Mouse (Mus musculus): ENCODE measurements around the gene Otulin. TPM values are rescaled to one million over a fixed set of nuclear protein-coding genes. Genes with fewer than 3 reads are reported as not detected.
A peak's percentile ranks its signal among the peaks of the same experiment; 100 is the strongest.

Otulin gene
- 45.9 and 47.5 TPM in 2 replicates for polyA plus RNA-seq (2014; fragmentation: Nextera tagmentation; extraction: Ambion mirVana)

DNA sequence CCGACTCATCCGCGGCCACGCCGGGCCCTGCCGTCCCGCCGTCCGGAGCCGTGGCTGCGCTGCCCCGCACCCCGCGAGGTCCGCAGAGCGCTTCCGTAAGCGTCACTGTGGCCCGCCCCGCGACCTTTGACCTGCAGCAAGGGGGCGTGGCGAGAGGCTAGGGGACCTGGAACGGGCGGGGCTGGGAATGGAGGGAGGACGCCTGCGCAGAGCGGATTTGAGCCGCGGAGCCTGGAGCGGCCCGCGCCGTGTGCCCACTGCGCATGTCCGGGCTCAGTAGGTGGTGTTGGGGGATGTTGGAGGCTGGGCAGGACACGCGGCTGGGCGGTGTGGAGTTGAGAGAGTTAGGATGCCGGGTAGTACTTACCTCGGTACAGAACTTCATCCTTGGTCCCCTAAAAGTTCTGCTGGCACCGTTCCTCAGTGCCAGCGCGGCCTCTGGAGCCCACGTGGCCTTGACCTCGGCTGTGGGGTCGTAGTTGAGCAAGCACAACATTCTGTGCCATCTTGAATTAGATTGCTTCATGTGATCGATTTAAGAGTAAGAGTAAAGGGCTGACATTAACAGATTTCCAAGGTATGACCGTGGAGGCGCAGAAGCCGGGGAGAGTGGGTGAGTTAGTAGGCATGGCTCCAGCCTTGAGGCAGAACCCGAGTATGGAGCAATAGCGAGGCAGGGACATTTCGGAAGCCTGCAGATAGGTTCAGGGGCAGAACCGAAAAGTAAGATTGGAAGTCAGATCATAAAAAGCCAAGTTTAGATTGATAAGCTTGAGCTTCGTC lies at the start of gene Otulin:
TSS of gene Otulin (minus strand) at position 93 of the 783 bp plus-strand sequence.
- no peaks in the 10 kb centered on the region; the same call in 1 of the 2 replicates for H3K36me3 ChIP-seq (ENCODE audit: control insufficient read depth, insufficient read depth, low read length)
- peak; percentile 98 for DNase-seq (ENCODE audit: low spot score)
- H3K4me1 ChIP-seq (replicated peaks; ENCODE audit: control insufficient read depth, insufficient read depth, low read length): peaks cover 34% of the 10 kb centered on the region
- H3K9me3 ChIP-seq (ENCODE audit: control insufficient read depth, low read length): no peaks in the 10 kb centered on the region
- peak; percentile 99 for ATAC-seq (replicated peaks; ENCODE audit: low FRiP score)
- no peaks in the 10 kb centered on the region for H3K27me3 ChIP-seq (replicated peaks; ENCODE audit: control insufficient read depth, insufficient read depth, low read length)
- 0 out of 2 replicates have a peak within 1 kb of the TSS, but pooled peaks have one; percentile 33 for H3K27ac ChIP-seq (ENCODE audit: low read depth, low read length)
- WGBS: 6% methylated on average over 56 of the region's 56 CpGs
- H3K4me3 ChIP-seq (ENCODE audit: low read depth, low read length): peak within 1 kb of the TSS; percentile 88
- peak within 1 kb of the TSS; percentile 80 for H3K9ac ChIP-seq (ENCODE audit: low read depth, low read length)
- H3K4me2 ChIP-seq: peak within 1 kb of the TSS; percentile 86

DNA sequence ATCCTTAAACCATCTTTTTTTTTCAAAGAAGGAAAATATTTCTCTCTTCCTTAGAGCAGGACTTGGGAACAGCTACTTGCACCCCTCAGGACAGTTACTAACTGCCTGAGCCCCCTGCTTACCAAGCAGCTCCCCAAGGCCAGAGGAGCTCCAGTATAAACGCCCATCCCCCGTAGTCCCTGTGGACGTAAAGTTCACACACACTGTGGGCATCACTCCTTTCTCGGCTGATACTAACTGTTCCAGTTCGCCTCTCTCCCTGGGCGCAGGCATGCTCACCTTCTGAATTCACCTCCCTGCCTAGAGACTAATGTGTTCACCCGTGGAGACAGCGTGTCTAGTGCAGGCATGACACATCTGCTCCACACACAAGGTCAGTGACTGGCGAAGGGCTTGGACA lies 48.0 kb upstream of the Otulin start:
- H3K4me3 ChIP-seq (ENCODE audit: low read depth, low read length): no peak overlapping the region
- no peaks in the 10 kb centered on the region for H3K36me3 ChIP-seq (ENCODE audit: control insufficient read depth, insufficient read depth, low read length)
- DNase-seq (ENCODE audit: low spot score) (no peak), ATAC-seq (replicated peaks; ENCODE audit: low FRiP score) (no peak)
- H3K4me2 ChIP-seq: no peak overlapping the region
- H3K4me1 ChIP-seq (replicated peaks; ENCODE audit: control insufficient read depth, insufficient read depth, low read length): peaks cover 8% of the 10 kb centered on the region; the same call in 1 of the 2 replicates
- no peaks in the 10 kb centered on the region for H3K9me3 ChIP-seq (ENCODE audit: control insufficient read depth, low read length)
- no peak overlapping the region for H3K27ac ChIP-seq (ENCODE audit: low read depth, low read length)
- WGBS: 76% methylated on average over 9 of the region's 9 CpGs
- 0 out of 2 replicates have a peak, but pooled peaks cover 2% of the 10 kb centered on the region for H3K27me3 ChIP-seq (replicated peaks; ENCODE audit: control insufficient read depth, insufficient read depth, low read length)
- no peak overlapping the region for H3K9ac ChIP-seq (ENCODE audit: low read depth, low read length)

DNA sequence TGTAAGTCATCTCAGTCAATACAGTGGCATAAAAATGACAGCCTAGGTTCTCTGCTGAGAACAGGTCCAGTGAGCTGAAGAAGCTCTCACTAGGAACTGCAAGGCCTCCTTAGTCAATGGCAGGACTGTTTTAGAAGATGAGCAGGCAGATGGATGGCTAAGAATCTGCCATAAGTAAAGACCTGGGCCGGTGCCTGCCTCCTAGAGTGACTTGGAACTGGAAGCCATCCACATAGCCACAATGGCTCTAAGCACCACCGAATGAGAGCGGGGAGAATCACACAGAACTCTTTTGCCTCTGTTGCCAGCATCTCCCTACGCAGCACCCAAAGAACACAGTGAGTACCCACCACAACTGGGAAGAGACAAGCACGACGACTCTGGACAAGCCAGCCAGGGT lies 47.3 kb upstream of the Otulin start:
- DNase-seq (ENCODE audit: low spot score) (no peak), ATAC-seq (replicated peaks; ENCODE audit: low FRiP score) (no peak)
- no peak overlapping the region for H3K4me2 ChIP-seq
- WGBS: 84% methylated on average over 6 of the region's 6 CpGs
- 0 out of 2 replicates have a peak, but pooled peaks cover 2% of the 10 kb centered on the region for H3K27me3 ChIP-seq (replicated peaks; ENCODE audit: control insufficient read depth, insufficient read depth, low read length)
- H3K4me3 ChIP-seq (ENCODE audit: low read depth, low read length): no peak overlapping the region
- peaks cover 8% of the 10 kb centered on the region; the same call in 1 of the 2 replicates for H3K4me1 ChIP-seq (replicated peaks; ENCODE audit: control insufficient read depth, insufficient read depth, low read length)
- H3K9me3 ChIP-seq (ENCODE audit: control insufficient read depth, low read length): no peaks in the 10 kb centered on the region
- H3K27ac ChIP-seq (ENCODE audit: low read depth, low read length): no peak overlapping the region
- no peak overlapping the region for H3K9ac ChIP-seq (ENCODE audit: low read depth, low read length)
- no peaks in the 10 kb centered on the region for H3K36me3 ChIP-seq (ENCODE audit: control insufficient read depth, insufficient read depth, low read length)

DNA sequence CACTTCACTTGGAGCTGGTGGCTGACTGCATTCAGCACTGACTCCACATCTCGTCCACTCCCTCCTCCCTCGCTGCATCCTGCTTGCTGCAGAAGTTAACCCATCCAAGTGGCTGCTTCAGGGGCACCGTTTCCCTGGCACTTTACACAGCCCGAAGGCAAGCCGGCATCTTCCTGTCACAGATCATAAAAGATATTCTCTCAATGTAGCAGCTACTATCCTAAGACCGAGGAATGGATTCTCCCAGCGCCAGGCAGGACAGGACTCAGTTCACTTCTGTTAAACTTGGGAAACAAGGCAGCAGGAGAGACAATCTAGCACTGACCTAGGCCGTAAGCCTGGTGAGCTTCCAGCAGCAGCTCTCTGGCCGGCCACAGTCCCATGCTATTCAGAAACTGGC lies 45.7 kb upstream of the Otulin start:
- no peak overlapping the region for H3K9ac ChIP-seq (ENCODE audit: low read depth, low read length)
- no peak for DNase-seq (ENCODE audit: low spot score)
- 0 out of 2 replicates have a peak, but pooled peaks cover 2% of the 10 kb centered on the region for H3K27me3 ChIP-seq (replicated peaks; ENCODE audit: control insufficient read depth, insufficient read depth, low read length)
- peaks cover 11% of the 10 kb centered on the region for H3K4me1 ChIP-seq (replicated peaks; ENCODE audit: control insufficient read depth, insufficient read depth, low read length)
- H3K4me3 ChIP-seq (ENCODE audit: low read depth, low read length): no peak overlapping the region
- 64% methylated on average over 9 of the region's 9 CpGs for WGBS
- no peaks in the 10 kb centered on the region for H3K36me3 ChIP-seq (ENCODE audit: control insufficient read depth, insufficient read depth, low read length)
- no peak overlapping the region for H3K4me2 ChIP-seq
- ATAC-seq (replicated peaks; ENCODE audit: low FRiP score): no peak
- H3K9me3 ChIP-seq (ENCODE audit: control insufficient read depth, low read length): no peaks in the 10 kb centered on the region
- no peak overlapping the region for H3K27ac ChIP-seq (ENCODE audit: low read depth, low read length)

DNA sequence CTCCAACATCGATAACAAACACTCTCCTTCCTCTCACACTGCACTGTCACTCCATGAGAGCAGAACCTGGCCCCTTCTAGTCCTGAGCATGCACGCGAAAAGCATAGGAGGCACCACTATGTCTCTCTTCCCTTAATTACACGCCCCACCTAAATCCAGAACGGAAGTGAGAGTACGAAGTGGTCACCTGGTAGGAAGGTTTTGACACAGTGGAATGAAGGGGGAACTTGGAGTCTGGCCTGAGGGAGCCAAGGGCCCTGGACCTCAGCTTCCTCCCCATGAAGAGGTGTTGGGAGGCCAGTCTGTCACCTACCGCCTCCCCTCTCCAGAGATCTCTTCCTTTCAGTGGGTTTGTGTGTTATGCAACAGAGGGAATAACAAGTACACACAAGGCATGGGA lies 44.6 kb upstream of the Otulin start:
- no peak for DNase-seq (ENCODE audit: low spot score)
- no peak overlapping the region for H3K4me2 ChIP-seq
- no peak for ATAC-seq (replicated peaks; ENCODE audit: low FRiP score)
- 61% methylated on average over 7 of the region's 7 CpGs for WGBS
- H3K27me3 ChIP-seq (replicated peaks; ENCODE audit: control insufficient read depth, insufficient read depth, low read length): no peaks in the 10 kb centered on the region
- H3K9me3 ChIP-seq (ENCODE audit: control insufficient read depth, low read length): no peaks in the 10 kb centered on the region
- H3K9ac ChIP-seq (ENCODE audit: low read depth, low read length): no peak overlapping the region
- no peak overlapping the region for H3K27ac ChIP-seq (ENCODE audit: low read depth, low read length)
- H3K4me1 ChIP-seq (replicated peaks; ENCODE audit: control insufficient read depth, insufficient read depth, low read length): peaks cover 7% of the 10 kb centered on the region
- no peaks in the 10 kb centered on the region for H3K36me3 ChIP-seq (ENCODE audit: control insufficient read depth, insufficient read depth, low read length)
- H3K4me3 ChIP-seq (ENCODE audit: low read depth, low read length): no peak overlapping the region

DNA sequence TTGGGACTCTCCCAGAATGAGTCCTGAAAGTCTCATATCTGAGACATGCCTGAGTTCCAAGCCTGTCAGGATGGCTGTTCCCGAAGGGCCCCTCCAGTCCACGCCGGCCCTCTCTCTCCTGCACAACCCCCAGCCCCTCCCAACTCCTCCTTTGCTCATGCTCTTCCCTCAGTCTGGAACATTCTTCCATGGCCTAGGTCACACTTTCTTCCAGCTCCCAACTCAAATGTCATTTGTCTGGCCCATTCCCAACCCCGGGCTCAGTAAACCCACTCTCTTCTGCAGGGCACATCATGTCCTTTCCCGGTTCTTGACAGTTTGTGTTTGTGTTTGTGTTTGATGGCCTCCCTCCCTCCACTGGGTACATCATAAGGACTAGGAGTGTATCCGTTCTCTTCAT lies 43.5 kb upstream of the Otulin start:
- Histone ChIP-seq H3K36me3 (ENCODE audit: control insufficient read depth, insufficient read depth, low read length) (no peaks in the 10 kb centered on the region), H3K9ac (ENCODE audit: low read depth, low read length) (no peak overlapping the region), H3K4me3 (ENCODE audit: low read depth, low read length) (no peak overlapping the region), H3K9me3 (ENCODE audit: control insufficient read depth, low read length) (no peaks in the 10 kb centered on the region), H3K4me2 (no peak overlapping the region), H3K4me1 (replicated peaks; ENCODE audit: control insufficient read depth, insufficient read depth, low read length) (peaks cover 7% of the 10 kb centered on the region), H3K27me3 (replicated peaks; ENCODE audit: control insufficient read depth, insufficient read depth, low read length) (no peaks in the 10 kb centered on the region), H3K27ac (ENCODE audit: low read depth, low read length) (no peak overlapping the region)
- DNase-seq (ENCODE audit: low spot score) (no peak), ATAC-seq (replicated peaks; ENCODE audit: low FRiP score) (no peak)
- WGBS: 81% methylated on average over 6 of the region's 6 CpGs

DNA sequence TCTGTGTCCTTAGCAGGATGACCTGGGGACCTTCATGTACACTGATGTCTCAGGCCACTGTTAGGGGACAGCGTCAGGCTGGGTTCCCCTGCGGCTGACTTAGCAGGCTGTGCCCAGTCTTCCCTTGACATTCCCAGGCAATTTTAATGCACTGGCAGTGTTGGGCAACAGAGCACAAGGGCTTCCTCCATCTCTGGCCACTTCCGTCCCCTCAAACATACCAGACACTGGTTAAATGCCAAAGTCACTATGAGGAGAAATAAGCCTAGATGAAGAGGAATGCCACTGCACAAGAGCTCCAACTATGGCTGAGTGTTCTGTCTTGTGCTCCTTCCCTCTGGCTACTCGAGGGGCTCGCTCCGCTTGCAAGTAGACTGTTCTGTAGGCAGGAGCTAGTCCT lies 42.7 kb upstream of the Otulin start:
- no peak for ATAC-seq (replicated peaks; ENCODE audit: low FRiP score)

DNA sequence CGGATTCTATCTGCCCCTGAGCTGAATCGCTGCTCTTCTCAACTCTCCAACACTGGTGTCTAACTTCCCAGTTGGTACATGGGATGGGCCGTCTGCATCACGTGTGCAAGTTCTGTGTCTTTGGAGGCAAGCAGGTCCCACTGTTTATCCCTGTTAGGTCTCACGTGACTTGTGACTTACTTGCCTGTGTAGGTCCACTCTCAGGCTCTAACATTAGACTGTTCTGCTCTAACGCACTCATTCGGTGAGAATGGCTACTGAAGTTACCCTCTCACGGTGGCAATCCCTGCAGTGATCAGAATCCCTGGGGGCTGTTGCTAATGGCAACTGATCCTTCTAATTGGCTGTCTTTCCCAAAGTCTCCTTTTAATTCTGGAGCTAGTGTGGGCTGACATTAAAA lies 41.8 kb upstream of the Otulin start:
- no peak overlapping the region for H3K27ac ChIP-seq (ENCODE audit: low read depth, low read length)
- DNase-seq (ENCODE audit: low spot score): no peak
- no peaks in the 10 kb centered on the region for H3K27me3 ChIP-seq (replicated peaks; ENCODE audit: control insufficient read depth, insufficient read depth, low read length)
- H3K4me2 ChIP-seq: no peak overlapping the region
- H3K9me3 ChIP-seq (ENCODE audit: control insufficient read depth, low read length): no peaks in the 10 kb centered on the region
- H3K36me3 ChIP-seq (ENCODE audit: control insufficient read depth, insufficient read depth, low read length): no peaks in the 10 kb centered on the region
- ATAC-seq (replicated peaks; ENCODE audit: low FRiP score): no peak
- H3K9ac ChIP-seq (ENCODE audit: low read depth, low read length): no peak overlapping the region
- peaks cover 15% of the 10 kb centered on the region for H3K4me1 ChIP-seq (replicated peaks; ENCODE audit: control insufficient read depth, insufficient read depth, low read length)
- WGBS: 60% methylated on average over 8 of the region's 8 CpGs
- no peak overlapping the region for H3K4me3 ChIP-seq (ENCODE audit: low read depth, low read length)

More for the DNA sequence above, 42.7 kb upstream of the Otulin start:
- H3K27ac ChIP-seq (ENCODE audit: low read depth, low read length): no peak overlapping the region
- H3K9me3 ChIP-seq (ENCODE audit: control insufficient read depth, low read length): no peaks in the 10 kb centered on the region
- 92% methylated on average over 6 of the region's 6 CpGs for WGBS
- H3K27me3 ChIP-seq (replicated peaks; ENCODE audit: control insufficient read depth, insufficient read depth, low read length): no peaks in the 10 kb centered on the region
- H3K9ac ChIP-seq (ENCODE audit: low read depth, low read length): no peak overlapping the region
- no peak overlapping the region for H3K4me2 ChIP-seq
- H3K4me3 ChIP-seq (ENCODE audit: low read depth, low read length): no peak overlapping the region
- peaks cover 11% of the 10 kb centered on the region for H3K4me1 ChIP-seq (replicated peaks; ENCODE audit: control insufficient read depth, insufficient read depth, low read length)
- no peak for DNase-seq (ENCODE audit: low spot score)
- no peaks in the 10 kb centered on the region for H3K36me3 ChIP-seq (ENCODE audit: control insufficient read depth, insufficient read depth, low read length)
